Mouse (Mus musculus) spleen, adult 2 months (tissue): ENCODE data around the gene Sh3rf1. TPM values are rescaled to one million over a fixed set of nuclear protein-coding genes. Genes with fewer than 3 reads are reported as not detected.

Experiments used
- DNase-seq, 2 experiments: peaks; one replicate each; pipeline versions ENCODE4 v3.0.0 to v3.0.0-alpha.2; 2012 to 2021; ENCODE audit warnings: low spot score in 2 of 2, low read depth in 1 of 2
- H3K27ac ChIP-seq: fragments of 200-500 bp; 2 replicates; pipeline ENCODE4 v1.5.1; 2012; ENCODE audit warnings: low read length, inconsistent platforms; ENCODE audit not compliant: insufficient read depth
- H3K27me3 ChIP-seq: fragments of 200-500 bp; 2 replicates; pipeline ENCODE4 v1.6.1; 2012; ENCODE audit warnings: mild to moderate bottlenecking, moderate library complexity, low read length, inconsistent platforms; ENCODE audit not compliant: control insufficient read depth, insufficient read depth
- H3K36me3 ChIP-seq: fragments of 200-500 bp; 2 replicates; pipeline ENCODE4 v1.6.1; 2012; ENCODE audit warnings: mild to moderate bottlenecking, low read length, inconsistent platforms; ENCODE audit not compliant: control insufficient read depth, insufficient read depth
- H3K4me1 ChIP-seq: fragments of 200-500 bp; 2 replicates; pipeline ENCODE4 v1.6.1; 2011; ENCODE audit warnings: inconsistent platforms; ENCODE audit not compliant: control insufficient read depth, insufficient read depth, insufficient read length
- H3K4me3 ChIP-seq: fragments of 200-500 bp; 2 replicates; pipeline ENCODE4 v1.5.1; 2011; ENCODE audit warnings: mild to moderate bottlenecking, inconsistent platforms; ENCODE audit not compliant: insufficient read depth, insufficient read length; ENCODE audit errors: extremely low read depth
- CTCF ChIP-seq: fragments of 200-500 bp; IDR thresholded peaks from 2 replicates; pipeline ENCODE4 v1.5.1; 2011; ENCODE audit warnings: mild to moderate bottlenecking, inconsistent platforms; ENCODE audit not compliant: insufficient read depth, insufficient read length, insufficient replicate concordance; ENCODE audit errors: extremely low read depth
- POLR2A ChIP-seq: fragments of 200-500 bp; IDR thresholded peaks from 2 replicates; pipeline ENCODE4 v1.6.1; 2011; ENCODE audit warnings: low read depth, low read length, inconsistent platforms
- WGBS: fragments of 180-500 bp; shearing (Covaris S2); methylation state at CpG from one replicate; pipeline ENCODE4 v1.1.7; 2018; 5-methylcytosine and 5-hydroxymethylcytosine counted together
- polyA plus RNA-seq: library from polyadenylated mRNA; depleted of rRNA; stranded (reverse); fragments of >200 nt; gene quantifications from 2 replicates; pipeline ENCODE4 v1.2.3, GENCODE M21; 2012

The Sh3rf1 gene
- polyA plus RNA-seq, 1 experiment, result 2.5 TPM

DNA sequence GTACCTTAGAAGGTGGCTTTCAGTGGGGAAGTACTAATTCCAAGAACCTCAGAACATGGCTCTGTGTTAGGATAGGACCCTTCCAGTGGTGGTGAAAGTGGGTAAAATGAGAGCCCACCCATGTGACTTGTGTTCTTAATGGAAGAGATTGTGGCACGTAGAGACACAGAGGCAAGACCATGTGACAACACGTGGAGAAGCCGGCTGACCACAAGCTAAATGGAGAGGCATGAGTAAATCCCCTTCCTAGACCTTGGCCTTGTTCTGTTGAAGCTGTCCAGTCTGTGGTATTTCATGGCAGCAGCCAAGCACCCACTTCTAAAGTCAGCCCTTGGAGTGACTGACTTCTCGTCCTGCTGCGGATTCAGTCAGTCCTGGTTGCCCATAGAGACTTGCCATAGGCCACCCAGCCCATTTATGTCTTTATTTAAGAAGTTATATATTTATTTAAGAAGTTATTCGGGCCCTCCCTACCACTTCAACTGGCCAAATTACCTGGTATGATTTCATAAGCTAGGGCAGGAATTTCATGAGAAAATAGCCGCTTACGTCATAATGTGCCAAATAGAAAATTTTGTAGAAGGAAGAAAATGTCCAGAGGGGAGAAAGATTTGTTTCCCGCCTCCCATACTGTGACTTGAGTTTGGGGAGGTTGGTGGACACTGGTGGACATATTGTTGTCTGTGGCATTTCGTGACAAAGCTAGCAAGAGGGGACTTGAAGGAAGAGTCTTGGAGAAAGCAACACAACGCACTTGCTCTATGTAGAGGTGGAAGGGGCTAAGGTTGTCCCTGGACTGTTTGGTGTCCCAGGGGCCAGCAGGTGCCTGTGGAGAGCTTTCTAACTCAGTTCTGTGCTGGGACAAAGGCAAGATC lies 7.4 kb downstream of the Sh3rf1 start:
- Histone ChIP-seq H3K27me3 (no peaks in the 10 kb centered on the region), H3K4me1 (no peaks in the 10 kb centered on the region), H3K27ac (no peak overlapping the region), H3K36me3 (no peaks in the 10 kb centered on the region), H3K4me3 (no peak overlapping the region)
- TF ChIP-seq CTCF (no peak), POLR2A (no peak)
- WGBS, result 89% methylated on average over 11 of the region's 11 CpGs
- DNase-seq, result no peak

DNA sequence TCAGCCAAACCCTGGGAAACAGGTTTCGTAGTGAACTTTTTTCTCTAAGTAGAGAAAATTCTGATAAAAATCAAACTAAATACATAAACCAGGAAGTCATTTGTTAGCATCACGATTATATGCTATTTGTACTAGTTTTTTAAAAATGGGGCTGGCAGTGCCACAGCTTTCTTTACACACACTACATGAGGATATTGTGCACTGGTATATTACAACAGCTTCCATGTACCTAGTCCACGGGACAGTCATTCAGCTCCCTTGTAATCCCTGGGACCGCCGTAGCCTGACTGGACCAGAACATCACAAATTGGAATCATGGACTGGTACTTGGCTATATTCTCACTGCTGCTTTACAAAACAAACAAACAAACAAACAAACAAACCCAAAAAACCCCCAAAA lies 11.8 kb downstream of the Sh3rf1 start:
- TF ChIP-seq POLR2A (no peak), CTCF (no peak)
- no peaks in the 10 kb centered on the region for H3K27me3 ChIP-seq
- no peaks in the 10 kb centered on the region for H3K36me3 ChIP-seq
- DNase-seq, result no peak
- 83% methylated on average over 5 of the region's 5 CpGs for WGBS
- H3K4me1 ChIP-seq, result no peaks in the 10 kb centered on the region
- no peak overlapping the region for H3K27ac ChIP-seq
- H3K4me3 ChIP-seq, result no peak overlapping the region

DNA sequence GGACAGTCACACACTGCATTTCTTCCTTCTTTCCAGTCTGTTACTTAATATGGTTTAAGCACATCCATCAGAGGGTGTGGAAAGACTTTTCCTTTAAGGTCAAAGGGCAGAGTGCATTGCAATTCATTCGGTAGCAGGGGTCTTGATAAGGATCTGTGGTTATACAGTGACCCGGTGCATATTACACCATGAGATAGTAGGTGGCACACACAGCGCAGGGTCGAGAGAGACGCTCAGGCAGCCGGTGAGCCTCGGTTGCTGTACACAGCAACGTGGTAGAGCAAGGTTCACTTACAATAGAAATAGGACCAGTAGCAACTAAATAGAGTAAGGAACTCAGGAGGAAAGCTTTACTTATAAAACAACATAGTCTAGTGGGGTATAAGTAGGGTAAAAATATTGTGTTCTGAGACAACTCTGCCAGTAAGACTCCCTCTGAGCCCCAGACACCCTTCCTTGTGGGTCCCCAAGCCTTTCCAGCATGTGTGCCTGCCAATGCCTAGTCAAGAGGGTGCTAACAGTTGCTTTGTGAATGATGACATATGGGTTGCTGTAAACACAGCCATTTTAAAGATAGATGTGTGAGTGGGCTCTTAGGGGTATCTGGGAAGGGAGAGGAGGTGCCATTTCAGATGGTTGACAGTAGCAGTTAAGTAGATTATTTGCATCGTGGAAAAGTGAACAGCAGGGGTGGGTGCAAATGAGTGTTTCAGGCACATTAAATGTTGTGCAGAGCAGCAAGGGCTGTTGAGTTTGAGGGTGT lies 13.0 kb downstream of the Sh3rf1 start:
- Histone ChIP-seq H3K36me3 (no peaks in the 10 kb centered on the region), H3K4me3 (no peak overlapping the region), H3K27ac (no peak overlapping the region), H3K4me1 (no peaks in the 10 kb centered on the region), H3K27me3 (no peaks in the 10 kb centered on the region)
- TF ChIP-seq CTCF (no peak), POLR2A (no peak)
- no peak for DNase-seq
- WGBS, result 77% methylated on average over 9 of the region's 9 CpGs

DNA sequence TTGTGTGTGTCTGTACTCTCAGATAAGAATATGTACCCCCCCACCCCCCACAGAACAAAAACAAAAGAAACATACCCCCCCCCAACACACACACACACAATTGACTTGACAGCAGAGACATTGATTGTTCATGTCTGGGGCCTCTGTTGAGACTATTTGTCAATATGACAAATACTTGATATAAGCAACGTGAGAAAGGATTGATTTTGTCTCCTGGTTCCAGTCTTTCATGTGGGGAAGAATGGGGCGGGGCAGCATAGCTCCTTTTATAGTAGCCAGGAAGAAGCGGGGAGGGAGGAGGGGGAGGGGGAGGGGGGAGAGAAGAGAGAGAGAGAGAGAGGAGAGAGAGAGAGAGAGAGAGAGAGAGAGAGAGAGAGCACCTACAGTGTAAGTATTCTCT lies 15.9 kb downstream of the Sh3rf1 start:
- 73% methylated on average over 3 of the region's 3 CpGs for WGBS
- Histone ChIP-seq H3K4me3 (no peak overlapping the region), H3K27me3 (no peaks in the 10 kb centered on the region), H3K36me3 (no peaks in the 10 kb centered on the region), H3K27ac (no peak overlapping the region), H3K4me1 (no peaks in the 10 kb centered on the region)
- TF ChIP-seq POLR2A, result no peak
- TF ChIP-seq CTCF, result no peak
- DNase-seq, result no peak

DNA sequence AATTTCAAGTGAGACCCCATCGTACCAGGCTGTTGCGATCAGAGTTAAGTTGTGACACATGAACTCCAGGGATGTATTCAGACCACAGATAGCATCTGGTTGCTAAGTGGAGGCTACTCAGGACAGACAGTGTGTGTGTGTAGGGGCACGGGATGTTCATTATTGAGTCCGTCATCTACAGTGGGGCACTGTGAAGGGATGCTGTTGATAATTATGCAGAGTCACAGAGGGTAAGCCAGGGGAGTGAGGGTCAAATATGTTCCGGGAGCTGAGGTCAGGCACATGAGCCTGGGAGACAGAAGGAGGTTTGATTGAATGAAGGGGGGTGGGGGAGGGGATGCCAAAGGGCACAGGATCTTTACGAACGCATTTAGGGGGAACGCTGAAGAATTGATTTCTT lies 17.6 kb downstream of the Sh3rf1 start:
- no peak overlapping the region for H3K4me3 ChIP-seq
- H3K36me3 ChIP-seq, result no peaks in the 10 kb centered on the region
- DNase-seq, result no peak
- no peak for TF ChIP-seq CTCF
- no peak for TF ChIP-seq POLR2A
- WGBS, result 93% methylated on average over 8 of the region's 8 CpGs
- no peaks in the 10 kb centered on the region for H3K4me1 ChIP-seq
- H3K27me3 ChIP-seq, result no peaks in the 10 kb centered on the region
- no peak overlapping the region for H3K27ac ChIP-seq

DNA sequence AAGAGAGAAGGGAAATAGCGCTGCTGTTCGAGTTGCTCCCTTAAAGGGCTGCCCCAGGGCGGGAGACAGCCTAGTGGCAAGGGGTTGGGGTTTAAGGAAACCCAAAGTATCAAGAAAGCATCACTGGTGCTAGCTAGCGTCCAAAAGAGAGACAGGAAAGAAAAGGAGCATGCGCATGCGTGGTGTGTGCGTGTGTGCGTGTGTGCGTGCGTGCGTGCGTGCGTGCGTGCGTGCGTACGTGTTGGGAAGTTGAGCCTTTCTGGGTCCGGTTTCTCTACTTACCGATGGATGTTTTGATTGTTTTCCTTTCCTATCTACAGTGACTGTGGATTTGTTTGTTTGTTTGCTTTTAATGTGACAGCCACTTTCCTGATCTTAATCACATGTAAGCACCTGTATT lies 19.2 kb downstream of the Sh3rf1 start:
- Histone ChIP-seq H3K36me3 (no peaks in the 10 kb centered on the region), H3K4me1 (no peaks in the 10 kb centered on the region), H3K27ac (no peak overlapping the region), H3K27me3 (no peaks in the 10 kb centered on the region), H3K4me3 (no peak overlapping the region)
- no peak for TF ChIP-seq POLR2A
- TF ChIP-seq CTCF, result no peak
- WGBS, result 97% methylated on average over 19 of the region's 19 CpGs
- DNase-seq, result no peak

DNA sequence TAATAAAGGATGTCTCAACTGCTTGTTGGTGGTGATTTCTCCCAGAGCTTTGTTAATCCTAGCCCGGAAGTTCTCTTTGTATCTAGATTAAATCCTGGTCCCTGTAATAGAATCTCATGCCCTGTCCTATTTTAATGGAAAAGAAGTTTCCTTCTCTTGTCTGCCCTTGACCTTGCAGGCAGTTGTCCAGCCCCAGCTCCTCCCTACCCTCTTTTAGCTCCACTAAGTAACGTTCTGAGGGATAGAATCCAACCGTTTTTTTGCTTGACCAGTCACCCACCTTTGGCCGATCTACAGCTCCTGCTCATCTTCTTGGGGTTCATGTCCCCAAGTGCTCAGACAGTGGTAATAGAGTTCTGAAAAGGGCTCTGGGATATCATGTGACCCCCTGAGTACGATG lies 19.8 kb downstream of the Sh3rf1 start:
- no peak overlapping the region for H3K4me3 ChIP-seq
- no peak for DNase-seq

More for the DNA sequence above, 19.8 kb downstream of the Sh3rf1 start:
- no peaks in the 10 kb centered on the region for H3K36me3 ChIP-seq
- WGBS, result 92% methylated on average over 5 of the region's 5 CpGs
- H3K27ac ChIP-seq, result no peak overlapping the region
- TF ChIP-seq POLR2A (no peak), CTCF (no peak)
- H3K4me1 ChIP-seq, result no peaks in the 10 kb centered on the region
- H3K27me3 ChIP-seq, result no peaks in the 10 kb centered on the region
